Mouse (Mus musculus) bone marrow, adult 2 months (tissue): Measurements from ENCODE around the gene Als2.

ENCODE experiments used
- CTCF ChIP-seq: fragments of 200-500 bp; IDR thresholded peaks from 2 replicates; pipeline ENCODE4 v1.5.1; 2011; ENCODE audit warnings: low read length, control low read depth; ENCODE audit not compliant: control insufficient read depth, insufficient read depth
- POLR2A ChIP-seq: fragments of 200-500 bp; IDR thresholded peaks from 2 replicates; pipeline ENCODE4 v1.6.1; 2011; ENCODE audit warnings: low read depth, mild to moderate bottlenecking, control low read depth, low read length, borderline replicate concordance; ENCODE audit not compliant: control insufficient read depth

- TF ChIP-seq CTCF = no peak
- TF ChIP-seq POLR2A = no peak
These were observed 28.7 kb downstream of the Als2 start for GRCm38 (mm10) chr1:59208331-59208730.
